Mouse (Mus musculus) left cerebral cortex, postnatal 10 days (tissue): ENCODE results near the gene Gata5. TPM values are rescaled to one million over a fixed set of nuclear protein-coding genes. Genes with fewer than 3 reads are reported as not detected.

Source experiments
- DNase-seq, 2 experiments: peaks; one replicate each; pipeline ENCODE4 v3.0.0; 2021 to 2022; ENCODE audit warnings: low spot score in 2 of 2, mixed read lengths in 1 of 2; ENCODE audit errors: extremely low spot score in 1 of 2
- intact Hi-C: fragments of 180-260 bp; cut with DNase I; formaldehyde crosslinking; loops from one replicate; pipeline ENCODE4 v1.15.1; 2025
- total RNA-seq, 2 experiments: library from RNA; stranded (reverse); gene quantifications; 2 replicates each; pipeline ENCODE4 v1.2.3; 2021

Gata5 gene
- total RNA-seq, 2 experiments from 2014 or later: not detected

- intact Hi-C loops: no loop called here
- no peak for DNase-seq
Observed at GRCm38 (mm10) chr2:180317591-180317990, 16.9 kb downstream of the Gata5 start.

- intact Hi-C loops: no loop called here
- no peak for DNase-seq
Observed at GRCm38 (mm10) chr2:180314292-180314691, 20.2 kb downstream of the Gata5 start.

GRCm38 (mm10) chr2:180311147-180311546, 23.4 kb downstream of the Gata5 start:
- DNase-seq: no peak
- intact Hi-C loops: no loop called here

GRCm38 (mm10) chr2:180307680-180308079, 26.8 kb downstream of the Gata5 start:
- DNase-seq: no peak
- intact Hi-C loops: no loop called here

GRCm38 (mm10) chr2:180306423-180307168, 27.9 kb downstream of the Gata5 start:
- intact Hi-C loops: no loop called here

GRCm38 (mm10) chr2:180306009-180306408, 28.5 kb downstream of the Gata5 start:
- no peak for DNase-seq

More at GRCm38 (mm10) chr2:180306423-180307168, 27.9 kb downstream of the Gata5 start:
- peak; percentile 14 to 33 for DNase-seq

GRCm38 (mm10) chr2:180305490-180305889, 29.0 kb downstream of the Gata5 start:
- intact Hi-C loops: no loop called here
- DNase-seq: no peak

More at GRCm38 (mm10) chr2:180306009-180306408, 28.5 kb downstream of the Gata5 start:
- intact Hi-C loops: no loop called here

- DNase-seq: no peak
- intact Hi-C loops: no loop called here
Observed at GRCm38 (mm10) chr2:180304554-180304953, 29.9 kb downstream of the Gata5 start.

GRCm38 (mm10) chr2:180303468-180303867, 31.0 kb downstream of the Gata5 start:
- intact Hi-C loops: no loop called here
- no peak for DNase-seq

GRCm38 (mm10) chr2:180302201-180302600, 32.3 kb downstream of the Gata5 start:
- no peak for DNase-seq
- intact Hi-C loops: no loop called here

GRCm38 (mm10) chr2:180300771-180301170, 33.7 kb downstream of the Gata5 start:
- DNase-seq: no peak
- intact Hi-C loops: no loop called here

GRCm38 (mm10) chr2:180300252-180300651, 34.2 kb downstream of the Gata5 start:
- intact Hi-C loops: no loop called here
- DNase-seq: no peak

- no peak for DNase-seq
- intact Hi-C loops: no loop called here
Observed at GRCm38 (mm10) chr2:180292906-180293305, 41.6 kb downstream of the Gata5 start.

GRCm38 (mm10) chr2:180292026-180292425, 42.5 kb downstream of the Gata5 start:
- no peak for DNase-seq
- intact Hi-C loops: no loop called here

GRCm38 (mm10) chr2:180291566-180291965, 42.9 kb downstream of the Gata5 start:
- no peak for DNase-seq
- intact Hi-C loops: no loop called here

GRCm38 (mm10) chr2:180290503-180290902, 44.0 kb downstream of the Gata5 start:
- no peak for DNase-seq
- intact Hi-C loops: no loop called here

GRCm38 (mm10) chr2:180289440-180290108, 44.9 kb downstream of the Gata5 start, which contains the start of gene Rbbp8nl:
Rbbp8nl (minus strand) TSS chr2:180289879.
- DNase-seq: no peak
- intact Hi-C loops: no loop called here

GRCm38 (mm10) chr2:180288966-180289365, 45.5 kb downstream of the Gata5 start:
- intact Hi-C loops: no loop called here
- no peak for DNase-seq

GRCm38 (mm10) chr2:180279321-180279720, 55.2 kb downstream of the Gata5 start:
- intact Hi-C loops: loop anchor here (5.0 to 10.0 kb wide), 2 partner anchors 153 to 495 kb away; partner anchors contain the start of gene Bhlhe23
- DNase-seq: no peak

GRCm38 (mm10) chr2:180277773-180278320, 56.7 kb downstream of the Gata5 start:
- intact Hi-C loops: loop anchor here (2.0 to 10.0 kb wide), 3 partner anchors 154 to 497 kb away; partner anchors contain the start of gene Bhlhe23

More at GRCm38 (mm10) chr2:180277773-180278320, 56.7 kb downstream of the Gata5 start:
- DNase-seq: no peak
